Mouse (Mus musculus): ENCODE measurements around the gene Fras1.

GRCm38 (mm10) chr5:96629851-96630250 is 256.1 kb downstream of the Fras1 start:
- no peak for TF ChIP-seq USF1 (IDR thresholded peaks at IDR 0.05; ENCODE audit: low read depth)
- TF ChIP-seq MAX (IDR thresholded peaks at IDR 0.05; ENCODE audit: low read depth) = no peak
- TF ChIP-seq POLR2A (IDR thresholded peaks at IDR 0.05; ENCODE audit: insufficient read length, low read depth) = no peak
- no peak for TF ChIP-seq MYOG (IDR thresholded peaks at IDR 0.05; ENCODE audit: control insufficient read depth in 1 of 3, insufficient read depth in 1 of 3, insufficient read length in 2 of 3, low read depth in 2 of 3)
- TF ChIP-seq TCF3 (IDR thresholded peaks at IDR 0.05; ENCODE audit: insufficient read length, low read depth) = no peak
- no peak for TF ChIP-seq E2F4 (IDR thresholded peaks at IDR 0.05; ENCODE audit: insufficient read depth)
- no peak for TF ChIP-seq MYOD1 (IDR thresholded peaks at IDR 0.05; ENCODE audit: control insufficient read depth in 1 of 3, insufficient read length in 2 of 3, low read depth in 2 of 3)
- TF ChIP-seq TCF12 (IDR thresholded peaks at IDR 0.05; ENCODE audit: insufficient read depth, poor library complexity, severe bottlenecking) = no peak
- TF ChIP-seq POLR2AphosphoS2 (IDR thresholded peaks at IDR 0.05; ENCODE audit: insufficient read length, low read depth) = no peak
- no peak for TF ChIP-seq CEBPB (IDR thresholded peaks at IDR 0.05; ENCODE audit: insufficient read depth, poor library complexity, severe bottlenecking)
- TF ChIP-seq SRF (IDR thresholded peaks at IDR 0.05; ENCODE audit: control insufficient read depth, insufficient read length, low read depth) = no peak
- TF ChIP-seq REST (IDR thresholded peaks at IDR 0.05; ENCODE audit: insufficient read depth, insufficient read length) = no peak
